Mouse (Mus musculus): Measurements from ENCODE around the gene Psg29. TPM values are rescaled to one million over a fixed set of nuclear protein-coding genes. Genes with fewer than 3 reads are reported as not detected.

The Psg29 gene
- 0.19 TPM in 1 of 2 replicates, not detected in the other for polyA plus RNA-seq (2012; rRNA removed)

- no peak within 1 kb of the TSS for H3K4me3 ChIP-seq (ENCODE audit: control insufficient read depth, low read depth, low read length)
- H3K36me3 ChIP-seq (ENCODE audit: control insufficient read depth, insufficient read depth, low read length), result no peaks in the 10 kb centered on the region
- no peak for TF ChIP-seq POLR2A (IDR thresholded peaks at IDR 0.05; ENCODE audit: control insufficient read depth, low read depth, low read length)
- no peak for TF ChIP-seq CTCF (IDR thresholded peaks at IDR 0.05; ENCODE audit: control insufficient read depth, insufficient read depth, insufficient replicate concordance, low read depth, low read length)
- no peaks in the 10 kb centered on the region for H3K27me3 ChIP-seq (ENCODE audit: control insufficient read depth, insufficient read depth, low read length)
- H3K4me1 ChIP-seq (ENCODE audit: control insufficient read depth, insufficient read depth, low read length), result no peaks in the 10 kb centered on the region
- H3K27ac ChIP-seq (ENCODE audit: control insufficient read depth, insufficient read depth, low read depth, low read length), result no peak within 1 kb of the TSS
Measured at GRCm38 (mm10) chr7:17203177-17203576, at the start of gene Psg29. TSS of gene Psg29 (plus strand) at chr7:17203477.

GRCm38 (mm10) chr7:17155634-17156033, 47.6 kb upstream of the Psg29 start:
- peaks cover 2% of the 10 kb centered on the region; the same call in 1 of the 2 replicates for H3K4me1 ChIP-seq (ENCODE audit: control insufficient read depth, insufficient read depth, low read length)
- H3K4me3 ChIP-seq (ENCODE audit: control insufficient read depth, low read depth, low read length), result no peak overlapping the region
- no peaks in the 10 kb centered on the region for H3K36me3 ChIP-seq (ENCODE audit: control insufficient read depth, insufficient read depth, low read length)
- H3K27ac ChIP-seq (ENCODE audit: control insufficient read depth, insufficient read depth, low read depth, low read length), result no peak overlapping the region
- TF ChIP-seq POLR2A (IDR thresholded peaks at IDR 0.05; ENCODE audit: control insufficient read depth, low read depth, low read length), result no peak
- TF ChIP-seq CTCF (IDR thresholded peaks at IDR 0.05; ENCODE audit: control insufficient read depth, insufficient read depth, insufficient replicate concordance, low read depth, low read length), result no peak
- no peaks in the 10 kb centered on the region for H3K27me3 ChIP-seq (ENCODE audit: control insufficient read depth, insufficient read depth, low read length)

- TF ChIP-seq POLR2A (IDR thresholded peaks at IDR 0.05; ENCODE audit: control insufficient read depth, low read depth, low read length) (no peak), CTCF (IDR thresholded peaks at IDR 0.05; ENCODE audit: control insufficient read depth, insufficient read depth, insufficient replicate concordance, low read depth, low read length) (no peak)
- Histone ChIP-seq H3K27ac (ENCODE audit: control insufficient read depth, insufficient read depth, low read depth, low read length) (no peak overlapping the region), H3K4me1 (ENCODE audit: control insufficient read depth, insufficient read depth, low read length) (peaks cover 2% of the 10 kb centered on the region; the same call in 1 of the 2 replicates), H3K36me3 (ENCODE audit: control insufficient read depth, insufficient read depth, low read length) (no peaks in the 10 kb centered on the region), H3K27me3 (ENCODE audit: control insufficient read depth, insufficient read depth, low read length) (no peaks in the 10 kb centered on the region), H3K4me3 (ENCODE audit: control insufficient read depth, low read depth, low read length) (no peak overlapping the region)
Measured at GRCm38 (mm10) chr7:17156885-17157677, 46.2 kb upstream of the Psg29 start.

DNA sequence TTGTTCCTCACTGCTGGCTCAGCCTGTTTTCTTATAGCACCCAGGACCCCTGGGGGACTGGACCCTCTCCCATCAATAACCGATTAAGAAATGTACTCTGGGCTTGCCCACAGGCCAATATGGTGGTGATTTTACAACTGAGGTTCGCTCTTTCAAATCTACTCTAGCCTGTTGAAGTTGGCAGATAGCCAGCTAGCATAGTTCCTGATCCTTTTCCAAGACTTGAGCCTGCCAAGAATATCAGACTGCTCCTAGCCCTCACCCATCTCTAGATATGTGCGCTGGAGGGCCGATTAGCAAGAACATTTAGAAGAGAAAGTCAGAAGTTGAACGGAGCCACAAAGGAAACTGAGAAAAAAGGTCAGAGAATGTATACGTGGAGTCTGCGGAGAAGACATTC, 44.3 kb upstream of the Psg29 start:
- H3K4me3 ChIP-seq (ENCODE audit: control insufficient read depth, low read depth, low read length), result no peak overlapping the region
- TF ChIP-seq POLR2A (IDR thresholded peaks at IDR 0.05; ENCODE audit: control insufficient read depth, low read depth, low read length), result no peak
- no peak for TF ChIP-seq CTCF (IDR thresholded peaks at IDR 0.05; ENCODE audit: control insufficient read depth, insufficient read depth, insufficient replicate concordance, low read depth, low read length)
- no peaks in the 10 kb centered on the region for H3K27me3 ChIP-seq (ENCODE audit: control insufficient read depth, insufficient read depth, low read length)
- no peaks in the 10 kb centered on the region for H3K36me3 ChIP-seq (ENCODE audit: control insufficient read depth, insufficient read depth, low read length)
- H3K27ac ChIP-seq (ENCODE audit: control insufficient read depth, insufficient read depth, low read depth, low read length), result no peak overlapping the region
- no peaks in the 10 kb centered on the region for H3K4me1 ChIP-seq (ENCODE audit: control insufficient read depth, insufficient read depth, low read length)

GRCm38 (mm10) chr7:17171827-17172226, 31.4 kb upstream of the Psg29 start:
- no peak for TF ChIP-seq POLR2A (IDR thresholded peaks at IDR 0.05; ENCODE audit: control insufficient read depth, low read depth, low read length)
- no peak for TF ChIP-seq CTCF (IDR thresholded peaks at IDR 0.05; ENCODE audit: control insufficient read depth, insufficient read depth, insufficient replicate concordance, low read depth, low read length)

GRCm38 (mm10) chr7:17205530-17206184, 2.4 kb downstream of the Psg29 start:
- Histone ChIP-seq H3K27me3 (ENCODE audit: control insufficient read depth, insufficient read depth, low read length) (no peaks in the 10 kb centered on the region), H3K4me3 (ENCODE audit: control insufficient read depth, low read depth, low read length) (no peak overlapping the region), H3K27ac (ENCODE audit: control insufficient read depth, insufficient read depth, low read depth, low read length) (no peak overlapping the region), H3K4me1 (ENCODE audit: control insufficient read depth, insufficient read depth, low read length) (no peaks in the 10 kb centered on the region), H3K36me3 (ENCODE audit: control insufficient read depth, insufficient read depth, low read length) (no peaks in the 10 kb centered on the region)
- no peak for TF ChIP-seq CTCF (IDR thresholded peaks at IDR 0.05; ENCODE audit: control insufficient read depth, insufficient read depth, insufficient replicate concordance, low read depth, low read length)
- no peak for TF ChIP-seq POLR2A (IDR thresholded peaks at IDR 0.05; ENCODE audit: control insufficient read depth, low read depth, low read length)

More at GRCm38 (mm10) chr7:17171827-17172226, 31.4 kb upstream of the Psg29 start:
- no peaks in the 10 kb centered on the region for H3K4me1 ChIP-seq (ENCODE audit: control insufficient read depth, insufficient read depth, low read length)
- H3K4me3 ChIP-seq (ENCODE audit: control insufficient read depth, low read depth, low read length), result no peak overlapping the region
- H3K27ac ChIP-seq (ENCODE audit: control insufficient read depth, insufficient read depth, low read depth, low read length), result no peak overlapping the region
- H3K36me3 ChIP-seq (ENCODE audit: control insufficient read depth, insufficient read depth, low read length), result no peaks in the 10 kb centered on the region
- no peaks in the 10 kb centered on the region for H3K27me3 ChIP-seq (ENCODE audit: control insufficient read depth, insufficient read depth, low read length)

Other genes with a start within 250 kb of the Psg29 start
- 7.6 and 7.8 TPM in 2 replicates for gene Pnmal1, start 243.8 kb upstream of the Psg29 start, polyA plus RNA-seq (2012; rRNA removed)
- gene Gm42372, start 220.4 kb upstream of the Psg29 start, polyA plus RNA-seq (2012; rRNA removed), result 1.8 and 2.4 TPM in 2 replicates
- gene Ccdc8, start 210.8 kb upstream of the Psg29 start, polyA plus RNA-seq (2012; rRNA removed), result 1.6 TPM in 2 replicates
- gene Ppp5c, start 175.6 kb upstream of the Psg29 start, polyA plus RNA-seq (2012; rRNA removed), result 80.7 and 84.7 TPM in 2 replicates
- gene Hif3a, start 141.1 kb upstream of the Psg29 start, polyA plus RNA-seq (2012; rRNA removed), result 4.4 and 6.9 TPM in 2 replicates
- gene Psg16, start 129.4 kb upstream of the Psg29 start, polyA plus RNA-seq (2012; rRNA removed), result 0.16 and 0.19 TPM in 2 replicates
- 0.20 and 0.41 TPM in 2 replicates for gene Ceacam3, start 53.2 kb upstream of the Psg29 start, polyA plus RNA-seq (2012; rRNA removed)